Mouse (Mus musculus): Measurements from ENCODE around the gene Tomm20. TPM values are rescaled to one million over a fixed set of nuclear protein-coding genes. Genes with fewer than 3 reads are reported as not detected.
"Not testable (repeated sequence)": the region's sequence is repeated elsewhere in the genome, so short reads cannot be mapped to it uniquely, and the experiment has no call there.

Gene Tomm20
- polyA plus RNA-seq, 1 experiment from 2014 or later: 222 TPM

DNA sequence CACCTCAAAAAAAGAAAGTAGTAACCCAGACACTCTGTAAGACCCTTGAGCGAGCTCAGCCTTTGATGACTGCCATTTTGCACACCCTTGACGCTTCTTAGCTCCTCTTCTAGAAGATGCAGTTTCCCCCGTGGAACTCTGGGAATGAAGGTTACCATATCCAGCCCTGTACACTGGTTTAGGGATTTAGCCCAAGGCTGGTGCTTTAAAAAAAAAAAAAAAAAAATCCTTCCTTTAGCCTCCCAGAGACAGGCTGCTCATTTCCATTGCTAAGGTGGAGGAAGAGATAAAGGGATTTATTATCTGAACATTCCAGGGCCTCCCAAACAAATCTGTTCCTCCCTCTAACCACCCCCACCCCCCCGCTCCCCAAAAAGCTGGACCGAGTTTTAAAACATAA lies 61.9 kb downstream of the Tomm20 start:
- H3K4me1 ChIP-seq (replicated peaks): peaks cover 27% of the 10 kb centered on the region
- H3K9ac ChIP-seq (replicated peaks): no peak overlapping the region
- H3K9me3 ChIP-seq: no peaks in the 10 kb centered on the region
- H3K4me2 ChIP-seq: no peak overlapping the region
- 88% methylated on average over 5 of the region's 5 CpGs for WGBS
- ATAC-seq (ENCODE audit: insufficient number of reproducible peaks, insufficient read depth, low FRiP score, low TSS enrichment, low read depth): no peak
- no peak overlapping the region for H3K27ac ChIP-seq
- no peaks in the 10 kb centered on the region for H3K36me3 ChIP-seq
- H3K4me3 ChIP-seq (replicated peaks): no peak overlapping the region
- no peaks in the 10 kb centered on the region for H3K27me3 ChIP-seq

DNA sequence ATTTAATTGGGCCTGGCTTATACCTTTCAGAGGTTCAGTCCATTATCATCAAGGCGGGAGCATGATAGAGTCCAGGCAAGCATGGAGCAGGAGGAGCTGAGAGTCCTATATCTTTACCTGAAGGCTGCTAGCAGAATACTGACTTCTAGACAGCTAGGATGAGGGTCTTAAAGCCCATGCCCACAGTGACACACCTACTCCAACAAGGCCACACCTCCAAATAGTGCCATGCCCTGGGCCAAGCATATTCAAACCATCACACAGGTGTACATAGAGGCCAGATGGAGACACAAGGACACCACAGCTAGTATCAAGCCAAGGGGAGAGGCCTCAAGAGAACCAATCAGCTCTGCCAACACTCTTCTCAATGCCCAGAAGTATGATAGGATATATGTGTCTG lies 63.1 kb downstream of the Tomm20 start:
- H3K27ac ChIP-seq; H3K27me3 ChIP-seq; H3K9me3 ChIP-seq; ATAC-seq (ENCODE audit: insufficient number of reproducible peaks, insufficient read depth, low FRiP score, low TSS enrichment, low read depth); H3K4me2 ChIP-seq; H3K36me3 ChIP-seq; H3K4me3 ChIP-seq (replicated peaks); H3K9ac ChIP-seq (replicated peaks): not testable (repeated sequence)
- peaks cover 25% of the 10 kb centered on the region for H3K4me1 ChIP-seq (replicated peaks)
- WGBS: 65% methylated on average over 1 of the region's 1 CpGs

DNA sequence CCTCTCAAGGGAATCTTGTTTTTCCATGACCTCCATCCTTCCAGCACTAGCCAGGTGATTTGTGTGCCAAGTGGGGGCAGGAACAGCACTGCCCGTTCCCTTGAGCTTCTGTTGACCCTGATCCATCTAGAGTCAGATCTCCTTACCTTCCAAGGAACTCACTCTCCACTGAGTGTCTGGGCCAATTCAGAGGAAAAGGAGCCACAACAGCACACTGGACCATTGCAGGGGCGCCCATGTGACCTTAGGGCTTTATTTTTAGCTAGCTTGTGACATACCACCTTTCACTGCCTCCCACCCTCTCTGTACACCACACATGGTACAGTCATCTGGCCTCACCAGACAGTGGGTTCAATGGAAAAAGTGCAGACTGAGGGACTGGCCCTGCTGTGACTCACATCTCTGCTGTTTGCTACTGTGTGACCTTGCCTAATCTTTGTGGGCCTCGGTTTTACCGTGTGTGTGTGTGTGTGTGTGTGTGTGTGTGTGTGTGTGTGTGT lies 64.0 kb downstream of the Tomm20 start:
- H3K4me2 ChIP-seq: no peak overlapping the region
- 81% methylated on average over 4 of the region's 4 CpGs for WGBS
- H3K4me1 ChIP-seq (replicated peaks): peaks cover 21% of the 10 kb centered on the region
- ATAC-seq (ENCODE audit: insufficient number of reproducible peaks, insufficient read depth, low FRiP score, low TSS enrichment, low read depth): no peak
- no peaks in the 10 kb centered on the region for H3K27me3 ChIP-seq
- no peaks in the 10 kb centered on the region for H3K9me3 ChIP-seq
- no peak overlapping the region for H3K27ac ChIP-seq
- no peak overlapping the region for H3K4me3 ChIP-seq (replicated peaks)
- H3K9ac ChIP-seq (replicated peaks): no peak overlapping the region
- no peaks in the 10 kb centered on the region for H3K36me3 ChIP-seq

Other genes starting within 250 kb of the Tomm20 start
- 35.6 TPM in 2 replicates for gene Rbm34, start 25.2 kb upstream of the Tomm20 start, polyA plus RNA-seq (2016; fragmentation: Nextera tagmentation; extraction: Ambion mirVana)
- 50.6 and 53.3 TPM in 2 replicates for gene Pard3, start 118.0 kb upstream of the Tomm20 start, polyA plus RNA-seq (2016; fragmentation: Nextera tagmentation; extraction: Ambion mirVana)